Mouse (Mus musculus) embryonic stem cell, embryonic (primary cell): Measurements from ENCODE around the gene Pomt1.

Source experiments
- CTCF ChIA-PET, 4 experiments: fragments of 300-600 bp in 2 of 4; fragments of 350-600 bp in 2 of 4; sonication (Branson Sonifier 250); formaldehyde crosslinking; loops; one replicate each; lab custom pipeline; 2022; ENCODE audit warnings: inconsistent platforms in 2 of 4; lab: Charles Lee
- POLR2A ChIA-PET, 4 experiments: fragments of 300-600 bp in 2 of 4; fragments of 350-600 bp in 2 of 4; sonication (Branson Sonifier 250); formaldehyde crosslinking; loops; one replicate each; lab custom pipeline; 2022; ENCODE audit warnings: antibody characterized with exemption in 4 of 4, inconsistent platforms in 1 of 4; lab: Charles Lee

The Pomt1 gene

GRCm38 (mm10) chr2:32216506-32216905 lies 19.9 kb upstream of the Pomt1 start:
- ChIA-PET CTCF (interaction anchor here (0.6 to 1.2 kb wide), 6 partner anchors 14 to 113 kb away, joined by 3 to 4 read pairs (median 3); no protein-coding TSS in a partner anchor), POLR2A (interaction anchor here (0.6 to 47.5 kb wide), 9 partner anchors 11 to 323 kb away, joined by 3 to 1178 read pairs (median 3); partner anchors contain the start of genes 1110008P14Rik (in 1 of the 4) and Prrc2b (in 1 of the 4))

GRCm38 (mm10) chr2:32217656-32218055 lies 18.7 kb upstream of the Pomt1 start:
- ChIA-PET POLR2A (interaction anchor here (0.6 to 47.5 kb wide), 18 partner anchors 9 to 376 kb away, joined by 3 to 1178 read pairs (median 5); partner anchors contain the start of genes Pomt1 (in 1 of the 4) and Prrc2b (in 1 of the 4)), CTCF (interaction anchor here in 1 of 4 experiments (1.2 kb wide), 1 partner anchor 84 kb away, joined by 4 read pairs; no protein-coding TSS in a partner anchor)

GRCm38 (mm10) chr2:32218113-32218512 lies 18.3 kb upstream of the Pomt1 start:
- POLR2A ChIA-PET, result interaction anchor here (0.6 to 47.5 kb wide), 26 partner anchors 8 to 376 kb away, joined by 3 to 1178 read pairs (median 4); partner anchors contain the start of genes Pomt1 (in 1 of the 4) and Prrc2b (in 1 of the 4)

DNA sequence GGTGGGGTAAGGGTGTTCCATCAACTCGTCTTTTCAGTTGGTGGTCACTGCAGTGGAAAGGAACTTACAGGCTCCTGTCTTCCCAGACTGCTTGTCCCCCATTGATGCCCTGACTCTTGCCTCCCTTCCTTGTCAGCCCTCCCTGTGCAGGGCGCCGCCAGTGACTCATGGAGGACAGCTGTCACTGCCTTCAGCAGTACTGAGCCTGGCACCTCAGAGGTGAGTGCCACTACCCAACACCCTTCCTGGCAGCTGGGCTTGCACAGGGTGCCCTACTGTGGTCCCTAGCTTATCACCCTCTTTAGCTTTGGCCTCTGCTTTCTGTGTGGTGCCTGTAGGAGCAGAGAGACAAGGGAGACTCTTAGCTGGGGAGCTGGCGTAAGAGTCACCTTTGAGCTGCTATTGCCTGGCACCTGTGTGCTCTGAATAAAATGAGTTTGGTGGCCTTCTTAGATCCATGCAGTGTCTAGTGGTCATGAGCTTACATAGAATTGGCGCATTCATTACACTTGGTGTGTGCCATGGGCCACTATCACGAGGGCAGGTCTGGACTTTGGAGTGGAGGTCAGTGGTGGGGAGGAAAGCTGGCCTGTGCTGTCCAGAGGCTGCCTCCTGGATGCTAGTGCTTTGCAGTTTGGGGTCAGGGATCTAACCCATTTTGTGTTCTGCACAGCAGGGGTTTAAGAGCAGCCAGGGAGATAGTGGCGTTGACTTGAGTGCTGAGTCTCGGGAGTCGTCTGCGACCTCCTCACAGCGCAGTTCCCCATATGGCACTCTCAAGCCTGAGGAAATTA lies 17.7 kb upstream of the Pomt1 start:
- CTCF ChIA-PET, result interaction anchor here in 2 of 4 experiments (1.4 to 2.2 kb wide), 3 partner anchors 18 to 32 kb away, joined by 3 to 6 read pairs (median 3); no protein-coding TSS in a partner anchor

More at GRCm38 (mm10) chr2:32218113-32218512, 18.3 kb upstream of the Pomt1 start:
- CTCF ChIA-PET, result interaction anchor here in 1 of 4 experiments (1.4 kb wide), 1 partner anchor 17 kb away, joined by 3 read pairs; no protein-coding TSS in a partner anchor

DNA sequence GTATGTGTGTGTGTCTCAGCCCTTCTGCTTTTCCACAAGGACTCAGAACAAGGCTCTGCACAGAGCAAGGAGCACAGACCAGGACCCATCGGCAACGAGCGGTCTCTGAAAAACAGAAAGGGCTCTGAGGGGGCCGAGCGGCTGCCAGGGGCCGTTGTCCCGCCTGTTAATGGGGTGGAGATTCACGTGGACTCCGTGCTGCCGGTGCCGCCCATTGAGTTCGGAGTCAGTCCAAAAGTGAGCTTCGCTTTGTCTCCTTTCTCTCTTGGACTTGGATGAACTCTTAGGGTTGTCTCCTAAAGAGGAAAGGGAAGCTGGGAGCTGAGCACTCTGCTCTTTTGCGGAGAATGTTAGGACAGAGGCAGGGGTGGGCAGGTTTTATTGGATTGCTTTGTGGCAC lies 16.9 kb upstream of the Pomt1 start:
- ChIA-PET POLR2A (interaction anchor here in 3 of 4 experiments (0.9 to 47.5 kb wide), 17 partner anchors 10 to 93 kb away, joined by 3 to 1178 read pairs (median 7); partner anchors contain the start of genes Pomt1 (in 1 of the 3) and Prrc2b (in 1 of the 3)), CTCF (interaction anchor here (0.6 to 2.2 kb wide), 6 partner anchors 18 to 175 kb away, joined by 3 to 7 read pairs (median 4); no protein-coding TSS in a partner anchor)

More for the DNA sequence above, 17.7 kb upstream of the Pomt1 start:
- POLR2A ChIA-PET, result interaction anchor here in 3 of 4 experiments (0.6 to 47.5 kb wide), 31 partner anchors 8 to 375 kb away, joined by 3 to 1178 read pairs (median 4); partner anchors contain the start of genes Pomt1 (in 1 of the 3) and Prrc2b (in 1 of the 3)

DNA sequence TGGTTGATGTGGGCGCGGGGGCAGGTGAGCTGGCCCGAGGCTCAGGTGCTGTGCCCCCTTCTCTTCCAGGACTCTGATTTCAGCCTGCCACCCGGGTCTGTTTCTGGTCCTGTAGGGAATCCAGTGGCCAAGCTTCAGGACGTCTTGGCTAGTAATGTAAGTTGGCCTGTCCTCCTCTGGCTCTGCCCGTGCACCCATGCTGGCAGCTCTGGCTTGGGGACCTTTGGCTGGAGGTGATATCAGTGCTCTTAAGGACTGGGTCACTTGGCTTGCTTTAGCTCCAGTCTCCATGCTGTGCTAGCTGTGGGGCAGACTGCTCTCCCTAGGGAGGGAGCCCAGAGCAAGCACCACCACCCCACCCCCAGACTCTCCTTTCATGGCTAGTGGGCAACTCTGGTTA lies 16.4 kb upstream of the Pomt1 start:
- CTCF ChIA-PET, result interaction anchor here (0.6 to 2.2 kb wide), 5 partner anchors 28 to 175 kb away, joined by 3 to 7 read pairs (median 5); no protein-coding TSS in a partner anchor
- POLR2A ChIA-PET, result interaction anchor here (0.6 to 47.5 kb wide), 20 partner anchors 8 to 62 kb away, joined by 3 to 1178 read pairs (median 4); partner anchors contain the start of genes Pomt1 (in 1 of the 4) and Prrc2b (in 1 of the 4)

DNA sequence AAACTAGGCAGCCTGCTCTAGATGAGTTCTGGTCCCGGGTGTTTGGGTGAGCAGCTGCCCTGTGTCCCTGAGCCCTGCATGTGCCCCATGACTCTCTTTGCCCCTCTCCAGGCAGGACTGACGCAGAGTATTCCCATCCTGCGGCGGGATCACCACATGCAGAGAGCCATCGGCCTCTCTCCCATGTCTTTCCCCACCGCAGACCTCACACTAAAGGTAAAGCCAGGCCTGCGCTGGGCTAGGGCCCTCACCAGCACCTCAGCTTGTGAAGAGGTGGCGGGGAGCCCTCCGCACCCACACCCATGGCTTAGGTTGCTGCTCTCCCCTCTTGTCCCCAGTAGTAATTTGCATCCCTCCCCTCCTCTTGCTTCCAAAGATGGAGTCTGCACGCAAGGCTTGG lies 15.4 kb upstream of the Pomt1 start:
- ChIA-PET POLR2A (interaction anchor here in 3 of 4 experiments (0.6 to 47.5 kb wide), 20 partner anchors 9 to 212 kb away, joined by 3 to 1178 read pairs (median 4); partner anchors contain the start of genes Pomt1 (in 1 of the 3) and Prrc2b (in 1 of the 3)), CTCF (interaction anchor here in 1 of 4 experiments (1.0 to 2.2 kb wide), 2 partner anchors 29 to 84 kb away, joined by 3 to 6 read pairs; no protein-coding TSS in a partner anchor)

- ChIA-PET CTCF (interaction anchor here in 1 of 4 experiments (0.9 to 1.0 kb wide), 2 partner anchors 8 to 83 kb away, joined by 3 read pairs; no protein-coding TSS in a partner anchor), POLR2A (interaction anchor here in 3 of 4 experiments (0.6 to 47.5 kb wide), 15 partner anchors 7 to 212 kb away, joined by 3 to 1178 read pairs (median 4); partner anchors contain the start of gene Prrc2b (in 1 of the 3))
Measured at GRCm38 (mm10) chr2:32221577-32221976, 14.8 kb upstream of the Pomt1 start.

DNA sequence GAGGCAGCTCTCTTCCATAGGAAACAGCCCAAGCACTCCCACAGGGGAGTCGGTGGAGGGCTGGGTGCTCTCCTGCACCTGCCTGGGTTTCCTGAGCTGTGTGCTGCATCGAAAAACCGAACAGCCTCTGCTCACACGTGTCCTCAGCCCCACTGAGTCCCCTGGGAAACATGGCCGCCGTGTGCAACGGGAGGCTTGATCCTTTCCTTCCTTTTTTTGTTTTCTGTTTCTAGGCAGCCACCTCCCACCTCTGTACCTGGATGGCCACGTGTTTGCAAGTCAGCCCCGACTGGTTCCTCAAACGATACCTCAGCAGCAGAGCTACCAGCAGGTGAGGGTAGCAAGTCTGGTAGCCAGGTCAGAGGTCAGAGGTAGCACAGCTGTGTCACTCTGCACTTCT lies 14.3 kb upstream of the Pomt1 start:
- ChIA-PET POLR2A (interaction anchor here in 2 of 4 experiments (0.7 to 47.5 kb wide), 8 partner anchors 8 to 61 kb away, joined by 3 to 1178 read pairs (median 6); partner anchors contain the start of gene Prrc2b (in 1 of the 2)), CTCF (interaction anchor here in 1 of 4 experiments (0.9 kb wide), 1 partner anchor 9 kb away, joined by 3 read pairs; no protein-coding TSS in a partner anchor)

DNA sequence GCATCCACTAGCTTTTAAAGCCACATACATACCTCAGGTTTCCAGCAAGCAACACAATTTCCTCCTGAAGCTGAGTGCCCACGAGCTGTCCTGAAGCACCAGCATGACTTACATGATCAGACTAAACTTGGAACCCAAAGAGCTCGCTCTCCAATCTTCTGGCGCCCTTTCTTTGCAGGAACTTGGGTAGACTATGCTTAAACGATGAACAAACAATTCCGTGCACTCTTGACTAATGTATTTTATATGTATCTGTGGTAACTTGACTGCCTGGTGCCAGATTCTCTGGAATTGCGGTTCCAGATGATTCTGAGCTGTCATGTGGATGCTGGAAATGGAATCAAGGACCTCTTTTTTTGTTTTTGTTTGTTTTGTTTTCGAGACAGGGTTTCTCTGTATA lies 957 bp upstream of the Pomt1 start:
- ChIA-PET POLR2A (interaction anchor here in 3 of 4 experiments (0.5 to 2.8 kb wide), 33 partner anchors 9 to 523 kb away, joined by 3 to 19 read pairs (median 4); partner anchors contain the start of genes Golga2 (in 2 of the 3), Swi5 (in 2 of the 3) and Nup214 (in 1 of the 3)), CTCF (interaction anchor here in 1 of 4 experiments (1.1 to 1.3 kb wide), 2 partner anchors 55 to 83 kb away, joined by 3 to 4 read pairs; no protein-coding TSS in a partner anchor)

GRCm38 (mm10) chr2:32236760-32237487 lies 534 bp downstream of the Pomt1 start:
- POLR2A ChIA-PET, result interaction anchor here in 3 of 4 experiments (0.7 to 2.8 kb wide), 29 partner anchors 9 to 378 kb away, joined by 3 to 19 read pairs (median 4); partner anchors contain the start of gene Swi5 (in 1 of the 3)

GRCm38 (mm10) chr2:32237571-32237970 lies 1.2 kb downstream of the Pomt1 start:
- ChIA-PET POLR2A (interaction anchor here in 2 of 4 experiments (0.9 to 2.5 kb wide), 15 partner anchors 8 to 100 kb away, joined by 3 to 19 read pairs (median 4); partner anchors contain the start of gene Swi5 (in 1 of the 2)), CTCF (interaction anchor here in 2 of 4 experiments (0.5 to 2.0 kb wide), 11 partner anchors 8 to 167 kb away, joined by 3 to 7 read pairs (median 3); no protein-coding TSS in a partner anchor)

More at GRCm38 (mm10) chr2:32236760-32237487, 534 bp downstream of the Pomt1 start:
- CTCF ChIA-PET, result interaction anchor here (0.5 to 2.0 kb wide), 21 partner anchors 9 to 300 kb away, joined by 3 to 7 read pairs (median 3); no protein-coding TSS in a partner anchor

GRCm38 (mm10) chr2:32238708-32239435 lies 2.5 kb downstream of the Pomt1 start:
- POLR2A ChIA-PET, result interaction anchor here in 2 of 4 experiments (0.7 to 2.1 kb wide), 6 partner anchors 8 to 74 kb away, joined by 3 to 8 read pairs (median 5); no protein-coding TSS in a partner anchor
- CTCF ChIA-PET, result interaction anchor here in 2 of 4 experiments (0.6 to 2.0 kb wide), 3 partner anchors 44 to 105 kb away, joined by 3 to 7 read pairs (median 4); no protein-coding TSS in a partner anchor

GRCm38 (mm10) chr2:32240591-32240990 lies 4.2 kb downstream of the Pomt1 start:
- ChIA-PET POLR2A (interaction anchor here in 2 of 4 experiments (0.6 to 1.4 kb wide), 5 partner anchors 9 to 211 kb away, joined by 3 to 5 read pairs (median 4); no protein-coding TSS in a partner anchor), CTCF (interaction anchor here in 3 of 4 experiments (0.6 to 1.4 kb wide), 3 partner anchors 11 to 95 kb away, joined by 3 to 4 read pairs (median 3); no protein-coding TSS in a partner anchor)

DNA sequence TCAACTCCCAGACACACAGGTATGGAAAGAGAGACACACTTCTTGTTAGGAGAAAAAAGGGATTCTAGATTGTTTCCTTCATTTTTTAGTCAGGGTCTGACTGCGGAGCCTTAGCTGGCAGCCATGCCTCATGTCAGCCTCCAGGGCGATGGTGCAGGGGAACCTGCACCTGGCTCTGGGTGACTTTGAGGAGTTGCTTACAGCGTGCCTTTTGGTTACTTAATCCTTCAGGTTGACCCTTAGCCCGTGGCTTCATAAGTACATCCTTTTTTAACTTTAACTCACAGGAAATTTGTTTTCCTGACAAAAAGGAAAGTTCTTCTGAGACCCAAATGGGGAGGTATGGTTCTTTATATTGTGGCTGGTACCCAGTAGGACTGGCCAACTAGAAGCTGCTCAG lies 6.6 kb downstream of the Pomt1 start:
- ChIA-PET POLR2A (no interaction called here), CTCF (no interaction called here)
